Mouse (Mus musculus): Measurements from ENCODE around the gene Ccnd3.
"Not testable (repeated sequence)": the region's sequence is repeated elsewhere in the genome, so short reads cannot be mapped to it uniquely, and the experiment has no call there.

The Ccnd3 gene

DNA sequence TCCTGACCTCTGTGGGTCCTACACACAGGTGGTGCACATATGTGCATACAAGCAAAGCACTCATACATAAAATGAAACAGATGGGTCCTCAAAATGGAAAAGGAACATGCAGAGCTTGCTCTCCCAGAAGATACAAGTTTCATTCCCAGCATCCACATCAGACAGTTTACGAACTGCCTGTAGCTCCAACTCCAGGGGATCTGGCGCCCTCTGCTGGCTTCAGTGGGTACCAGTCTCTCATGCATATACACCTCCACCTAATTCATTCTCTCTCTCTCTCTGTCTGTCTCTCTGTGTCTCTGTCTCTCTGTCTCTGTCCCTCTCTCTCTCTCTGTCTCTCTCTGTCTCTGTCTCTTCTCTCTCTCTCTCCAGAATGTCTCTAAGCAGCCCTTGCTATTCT lies 22.4 kb upstream of the Ccnd3 start:
- DNase-seq (ENCODE audit: low spot score in 2 of 2) = peak; percentile 48 to 80

DNA sequence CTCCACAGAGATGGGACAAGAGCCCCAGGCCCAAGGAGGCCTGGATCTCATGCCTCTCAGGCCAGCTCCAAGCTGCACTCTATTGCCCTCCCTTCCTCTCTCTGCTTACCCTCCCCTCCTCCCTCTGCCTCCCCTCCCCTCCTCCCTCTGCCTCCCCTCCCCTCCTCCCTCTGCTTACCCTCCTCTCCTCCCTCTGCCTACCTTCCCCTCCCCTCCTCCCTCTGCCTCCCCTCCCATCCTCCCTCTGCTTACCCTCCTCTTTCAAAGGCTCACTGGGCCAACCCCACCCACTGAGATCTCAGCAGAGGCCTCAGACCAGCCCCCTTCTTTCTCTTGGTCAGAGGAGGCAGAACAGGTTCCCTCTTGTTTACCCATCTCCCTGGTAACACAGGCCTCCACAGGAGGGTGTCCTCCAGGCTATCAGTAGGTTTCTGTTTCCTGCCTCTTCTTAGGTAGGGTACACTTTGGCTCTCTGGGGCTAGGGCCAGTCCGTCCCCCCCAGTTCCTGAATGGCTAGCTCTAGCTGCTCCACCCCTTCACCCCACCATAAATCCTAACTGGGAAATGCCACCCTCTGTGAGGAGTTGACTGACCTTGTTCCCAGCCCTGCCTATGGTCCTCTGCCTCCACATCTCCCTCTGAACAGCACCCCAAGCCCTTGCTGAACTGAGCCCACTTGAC lies 20.5 kb upstream of the Ccnd3 start:
- peak in 1 of 2 experiments; percentile 56 for DNase-seq (ENCODE audit: low spot score in 2 of 2)

DNA sequence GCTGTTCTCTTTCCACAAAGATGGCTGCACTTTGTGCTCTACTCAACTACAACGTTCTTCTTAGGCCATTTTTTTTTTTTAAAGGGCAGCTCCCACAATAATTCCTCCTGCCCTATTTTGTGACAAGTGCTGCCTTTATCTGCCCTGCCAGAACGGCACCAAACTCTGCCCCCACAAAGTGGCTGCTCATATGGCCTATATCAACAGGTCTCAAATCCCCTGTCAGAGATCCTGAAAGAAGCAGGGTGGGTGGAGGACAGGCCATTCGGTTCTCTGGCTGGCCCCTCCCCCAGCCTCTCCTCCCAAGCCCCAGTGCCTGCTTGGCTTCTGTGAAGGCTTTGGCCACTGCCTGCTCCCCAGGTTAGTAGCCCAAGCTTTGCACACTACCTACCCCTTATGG lies 19.9 kb upstream of the Ccnd3 start:
- peak in 1 of 2 experiments; percentile 55 for DNase-seq (ENCODE audit: low spot score in 2 of 2)

DNA sequence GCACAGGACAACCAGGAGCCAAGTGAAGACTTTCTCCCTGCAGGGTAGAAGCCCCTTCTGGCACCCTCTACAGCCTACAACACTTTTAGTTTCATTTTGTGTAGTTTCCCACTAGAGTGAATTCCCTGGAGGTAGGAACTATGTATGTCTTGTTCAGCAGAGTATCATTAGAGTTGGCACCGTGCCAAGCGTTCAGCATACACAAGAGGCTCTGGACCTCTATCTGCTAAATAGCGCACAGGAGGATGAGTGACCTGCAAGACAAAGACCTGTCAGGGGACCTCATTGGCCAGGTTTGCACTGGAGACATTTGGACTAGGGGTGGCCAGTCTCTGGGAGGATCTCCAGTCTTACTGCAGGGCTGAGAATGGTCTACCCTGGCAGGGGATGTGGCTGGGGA lies 19.1 kb upstream of the Ccnd3 start:
- DNase-seq (ENCODE audit: low spot score in 2 of 2) = peak in 1 of 2 experiments; percentile 60

DNA sequence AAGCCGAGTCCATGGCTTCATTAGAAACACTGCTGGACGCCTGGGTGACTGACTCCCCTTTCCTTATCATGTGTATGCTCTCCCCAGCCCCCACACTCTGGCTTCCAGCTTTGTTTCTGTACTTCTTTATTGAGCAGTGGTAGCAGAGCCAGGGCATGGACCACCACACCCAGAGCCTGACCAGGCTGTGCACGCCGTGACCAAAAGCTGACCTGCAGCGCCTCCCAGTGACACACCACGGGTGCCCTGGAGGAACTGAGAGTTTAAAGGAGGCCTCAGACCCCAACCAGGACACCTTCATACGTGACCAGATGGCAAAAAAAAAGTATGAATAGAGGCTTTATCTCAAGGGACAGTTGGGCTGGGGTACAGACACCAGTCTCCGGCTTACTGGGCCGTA lies 14.1 kb upstream of the Ccnd3 start:
- no peak for DNase-seq (ENCODE audit: low spot score in 2 of 2)

DNA sequence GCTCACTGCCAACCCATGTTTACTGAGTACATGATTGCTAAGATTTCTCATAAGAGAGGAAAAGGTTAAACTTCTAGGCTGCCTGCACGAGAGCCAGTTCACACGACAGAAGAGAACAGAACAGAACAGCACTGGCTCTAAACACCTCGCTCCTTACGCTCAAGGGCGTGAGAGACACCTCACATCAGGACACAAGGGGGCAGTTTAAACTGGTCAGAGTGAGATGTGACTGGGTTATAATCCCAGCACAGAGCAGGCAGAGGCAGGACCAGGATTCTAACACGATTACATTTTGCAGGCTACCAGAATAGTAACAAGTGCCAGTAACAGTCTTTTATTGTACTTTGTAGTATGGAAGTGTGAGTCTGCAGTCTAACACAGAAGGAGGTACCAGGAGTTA lies 12.1 kb upstream of the Ccnd3 start:
- no peak for DNase-seq (ENCODE audit: low spot score in 2 of 2)

DNA sequence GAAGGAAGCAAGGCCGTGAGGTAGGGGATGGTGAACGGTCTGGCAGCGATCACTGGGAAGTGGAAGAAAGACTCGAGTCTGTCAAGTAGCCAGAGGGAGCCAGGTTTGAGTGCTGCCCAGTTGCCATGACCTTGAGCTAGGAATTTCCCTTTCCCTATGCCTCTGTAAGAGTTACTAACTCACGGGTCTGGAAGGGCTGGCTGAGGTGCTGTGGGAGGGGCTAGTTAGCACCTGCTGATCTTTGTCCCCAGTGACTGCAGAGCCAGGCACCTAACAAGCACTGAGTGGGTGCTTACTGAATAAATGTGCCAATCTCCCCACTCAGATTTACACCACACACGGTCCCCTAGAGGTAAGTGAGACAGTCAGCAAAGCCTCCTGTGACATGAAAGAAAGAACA lies 11.2 kb upstream of the Ccnd3 start:
- no peak for DNase-seq (ENCODE audit: low spot score in 2 of 2)

DNA sequence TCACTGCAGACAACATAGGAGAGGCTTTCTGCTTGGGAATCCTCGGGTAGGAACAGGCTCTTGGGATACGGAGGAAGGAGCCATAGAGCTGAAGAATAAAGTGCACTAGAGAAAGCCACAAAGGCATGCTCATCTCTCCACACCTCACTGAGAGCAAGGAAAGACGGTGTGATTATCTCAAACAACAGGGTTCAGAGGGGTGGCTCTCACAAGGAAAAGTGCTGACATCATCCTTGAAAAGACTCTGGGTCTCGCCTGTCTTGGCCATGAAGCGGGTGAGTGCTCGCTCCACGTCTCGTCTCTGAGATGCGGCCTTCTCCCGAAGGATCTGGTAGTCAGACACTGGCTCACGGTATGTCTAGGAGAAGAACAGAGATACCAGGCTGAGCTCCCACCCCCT lies 10.7 kb upstream of the Ccnd3 start:
- no peak for DNase-seq (ENCODE audit: low spot score in 2 of 2)

DNA sequence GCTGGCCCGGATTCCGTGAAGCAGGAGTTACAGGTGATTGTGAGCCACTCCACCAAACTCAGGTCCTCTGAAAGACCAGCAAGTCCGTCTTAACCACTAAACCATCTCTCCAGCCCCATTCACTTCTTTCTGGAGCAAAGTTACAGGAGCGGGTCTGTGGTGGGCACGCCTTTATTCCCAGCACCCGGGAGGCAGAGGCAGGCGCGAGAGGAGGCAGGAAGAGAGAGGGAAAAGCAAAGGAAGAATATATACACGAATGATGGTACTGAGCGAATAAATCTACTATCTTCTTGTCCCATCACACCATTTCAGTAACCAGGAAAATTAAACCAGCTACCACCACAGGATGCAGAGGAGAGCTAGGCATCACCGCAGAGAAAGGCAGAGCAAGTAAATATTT lies 3.3 kb upstream of the Ccnd3 start:
- DNase-seq (ENCODE audit: low spot score in 2 of 2) = no peak

DNA sequence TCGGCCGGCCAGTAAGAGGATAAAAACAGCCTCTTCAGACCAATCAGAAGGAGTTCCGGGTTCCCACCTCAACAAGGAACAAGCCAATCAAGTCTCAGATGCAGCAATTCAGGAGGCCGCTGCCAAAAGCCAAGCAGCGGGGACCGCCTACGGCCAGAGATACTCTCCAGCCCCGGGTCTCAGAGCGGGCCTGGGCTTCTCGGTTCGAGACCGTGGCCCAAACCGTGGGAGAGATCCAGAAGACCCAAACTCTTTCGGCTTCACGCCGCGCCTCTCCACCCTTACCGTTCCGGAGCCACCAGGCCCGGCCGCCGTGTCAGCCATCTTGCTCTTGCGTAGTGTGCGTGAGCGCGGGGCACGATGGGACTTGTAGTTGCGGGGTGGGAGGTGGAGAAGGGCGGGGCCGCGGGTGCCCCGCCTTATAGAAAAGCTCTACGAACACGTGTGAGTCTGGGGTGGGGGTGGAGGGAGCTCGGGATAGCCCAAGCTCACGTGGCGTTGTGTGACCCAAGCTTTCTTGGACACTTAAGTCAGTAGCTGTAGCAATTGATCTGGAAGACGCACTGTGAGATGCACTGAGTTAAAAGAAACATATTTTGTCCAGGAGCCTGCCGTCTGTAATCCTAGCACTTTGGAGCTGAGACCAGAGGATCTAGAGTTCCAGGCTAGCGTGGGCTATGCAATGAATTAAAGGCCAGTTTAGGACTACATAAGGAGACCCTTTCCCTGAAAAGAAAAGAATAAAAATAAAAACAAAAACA lies 2.7 kb upstream of the Ccnd3 start, which contains the start of gene Taf8:
TSS of gene Taf8 (minus strand) at position 347 of the 761 bp plus-strand sequence.
- peak; percentile 92 for DNase-seq (ENCODE audit: low spot score in 2 of 2)

DNA sequence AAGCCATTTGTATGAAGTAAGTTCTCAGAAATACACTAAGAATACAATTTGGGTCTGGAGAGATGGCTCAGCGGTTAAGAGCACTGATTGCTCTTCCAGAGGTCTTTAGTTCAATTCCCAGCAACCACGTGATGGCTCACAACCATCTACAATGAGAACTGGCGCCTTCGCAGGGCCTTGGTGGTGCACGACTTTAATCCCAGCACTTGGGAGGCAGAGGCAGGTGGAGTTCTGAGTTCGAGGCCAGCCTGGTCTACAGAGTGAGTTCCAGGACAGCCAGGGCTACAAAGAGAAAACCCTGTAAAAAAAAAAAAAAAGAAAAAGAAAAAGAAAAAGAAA lies 2.2 kb upstream of the Ccnd3 start:
- not testable (repeated sequence) for DNase-seq (ENCODE audit: low spot score in 2 of 2)

DNA sequence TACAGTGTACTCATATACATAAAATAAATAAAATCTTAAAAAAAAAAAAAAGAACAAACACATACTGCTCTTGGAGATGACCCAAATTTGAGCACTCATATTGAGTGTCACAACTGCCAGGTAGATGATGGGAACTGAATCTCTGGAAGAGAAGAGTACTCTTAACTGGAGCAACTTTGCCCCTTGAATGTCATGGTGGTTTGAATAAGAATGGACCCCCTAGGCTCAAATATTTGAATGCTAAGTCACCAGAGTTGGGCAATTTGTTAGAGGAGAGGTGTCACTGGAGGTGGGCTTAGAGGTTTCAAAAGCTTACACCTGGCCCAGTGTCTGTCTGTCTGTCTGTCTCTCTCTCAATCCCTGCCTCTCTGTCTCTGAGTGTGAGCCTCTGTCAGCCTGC lies 1.2 kb upstream of the Ccnd3 start:
- no peak for DNase-seq (ENCODE audit: low spot score in 2 of 2)

DNA sequence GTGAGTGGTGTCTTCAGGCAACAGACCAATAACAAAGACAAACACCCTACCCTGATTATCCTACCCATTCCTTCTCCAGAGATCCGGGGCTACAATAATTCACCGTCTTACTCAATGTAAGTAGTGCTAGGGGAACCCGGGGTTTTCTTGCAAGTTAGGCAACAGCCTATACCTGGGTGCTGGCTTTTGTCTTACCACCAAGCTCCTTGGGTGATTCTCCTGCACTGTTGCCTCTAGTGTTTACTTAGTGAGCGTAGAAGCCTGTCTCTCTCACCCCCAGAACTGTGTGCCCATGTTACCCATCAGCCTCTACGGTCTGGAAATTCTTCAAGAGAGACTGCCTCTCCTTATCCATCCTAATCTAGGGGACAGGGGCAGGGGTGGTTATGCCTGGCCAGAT lies 623 bp upstream of the Ccnd3 start:
- no peak for DNase-seq (ENCODE audit: low spot score in 2 of 2)

DNA sequence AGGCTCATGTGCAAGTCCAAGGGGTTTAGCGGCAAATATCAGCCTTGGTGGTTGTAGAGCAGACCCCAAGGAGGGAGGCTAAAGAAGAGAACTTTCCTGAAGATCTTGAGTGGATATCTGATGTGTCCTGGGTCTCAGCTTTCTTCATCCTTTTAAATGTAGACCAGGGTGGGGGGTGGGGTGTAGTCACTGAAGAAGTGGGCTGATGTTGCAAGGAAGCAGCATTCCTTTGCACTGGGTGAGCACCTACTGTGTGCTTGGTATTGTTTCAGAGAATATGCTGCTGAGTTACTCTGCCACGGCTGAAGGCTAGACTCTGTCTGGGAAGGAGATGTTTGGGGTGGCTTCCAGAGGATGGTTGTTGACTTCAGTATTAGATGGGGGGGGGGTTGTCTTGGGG lies 715 bp downstream of the Ccnd3 start:
- no peak for DNase-seq (ENCODE audit: low spot score in 2 of 2)

DNA sequence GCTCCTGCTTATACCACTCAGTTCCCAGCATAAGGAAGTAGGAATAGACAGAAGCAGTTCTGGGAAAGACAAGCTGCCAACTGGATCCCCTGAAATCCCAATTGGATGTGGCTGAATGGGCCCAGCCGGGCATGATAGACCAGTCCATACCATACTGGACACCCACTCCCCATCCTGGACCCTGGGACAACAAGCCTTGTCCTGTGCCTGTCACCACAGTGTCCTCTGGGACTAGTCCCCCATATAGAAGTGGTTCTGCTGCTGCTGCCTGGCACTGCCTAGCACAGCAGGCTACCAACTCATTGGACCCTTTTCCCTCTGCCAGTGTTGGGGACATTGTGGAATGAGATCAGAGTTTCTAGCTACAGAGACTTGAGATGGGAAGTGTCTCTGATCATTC lies 1.2 kb downstream of the Ccnd3 start:
- DNase-seq (ENCODE audit: low spot score in 2 of 2) = no peak

DNA sequence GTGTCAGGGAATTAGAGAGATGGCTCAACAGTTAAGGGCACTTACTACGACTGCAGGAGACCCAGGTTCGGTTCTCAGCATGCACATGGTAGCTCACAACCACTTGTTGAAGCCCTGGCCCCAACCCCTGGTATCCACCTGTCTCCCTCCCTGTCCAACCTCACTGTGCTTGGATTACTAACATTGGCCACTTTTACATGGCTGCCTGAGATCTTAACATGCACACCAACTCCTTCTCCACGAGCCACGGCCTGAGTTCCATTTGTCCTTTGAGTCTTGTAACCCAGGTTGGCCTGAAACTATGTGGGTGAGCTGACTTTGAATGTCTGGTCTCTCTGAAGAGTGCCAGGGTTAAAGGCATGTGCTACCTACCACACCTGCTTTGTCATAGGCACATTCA lies 1.8 kb downstream of the Ccnd3 start:
- no peak for DNase-seq (ENCODE audit: low spot score in 2 of 2)

DNA sequence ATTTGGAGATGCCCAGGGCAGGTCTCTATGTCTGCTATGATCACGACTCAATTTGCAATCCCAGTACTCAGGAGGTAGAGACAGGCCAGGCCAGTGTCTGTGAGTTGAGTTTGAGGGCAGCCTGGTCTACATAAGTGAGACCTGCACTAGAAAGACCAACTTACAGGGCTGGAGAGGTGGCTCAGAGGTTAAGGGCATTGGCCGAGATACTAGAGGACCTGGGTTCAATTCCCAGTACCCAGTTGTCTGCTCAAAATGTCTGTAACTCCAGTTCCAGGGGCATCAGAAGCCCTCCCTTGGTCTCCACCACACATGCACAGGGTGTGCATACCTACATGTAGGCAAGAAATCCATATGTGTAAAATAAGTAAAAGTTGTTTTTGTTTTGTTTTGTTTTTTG lies 2.7 kb downstream of the Ccnd3 start:
- no peak for DNase-seq (ENCODE audit: low spot score in 2 of 2)

DNA sequence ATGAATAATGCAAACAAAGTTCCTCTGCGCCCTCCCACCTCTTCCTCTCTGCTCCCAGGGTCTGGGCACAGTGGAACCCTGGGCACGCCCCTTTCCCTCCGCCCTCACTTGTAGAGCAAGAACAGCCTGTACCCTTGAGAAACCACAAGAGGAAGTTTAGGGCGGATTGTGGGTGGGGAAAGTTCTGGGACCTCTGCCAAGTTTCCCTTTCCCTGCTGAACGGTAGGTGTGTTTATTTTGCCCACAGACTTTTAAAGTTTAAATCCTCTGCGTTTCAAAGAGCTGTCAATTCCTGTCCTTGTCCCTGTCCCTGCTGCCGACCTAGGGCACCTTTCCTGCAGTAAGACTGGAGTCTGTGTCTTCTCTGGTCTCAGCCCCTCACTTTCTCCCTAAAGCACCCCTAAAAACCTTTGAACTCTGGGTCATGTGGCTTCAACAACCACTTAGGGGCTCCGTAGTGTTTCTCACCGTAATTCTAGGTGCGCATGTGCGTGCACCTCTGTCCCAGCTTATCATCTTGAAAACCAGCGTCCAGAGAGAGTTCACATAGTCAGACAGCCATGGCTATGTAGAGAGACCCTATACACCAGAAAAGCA lies 3.3 kb downstream of the Ccnd3 start:
- DNase-seq (ENCODE audit: low spot score in 2 of 2) = peak; percentile 88 to 90

DNA sequence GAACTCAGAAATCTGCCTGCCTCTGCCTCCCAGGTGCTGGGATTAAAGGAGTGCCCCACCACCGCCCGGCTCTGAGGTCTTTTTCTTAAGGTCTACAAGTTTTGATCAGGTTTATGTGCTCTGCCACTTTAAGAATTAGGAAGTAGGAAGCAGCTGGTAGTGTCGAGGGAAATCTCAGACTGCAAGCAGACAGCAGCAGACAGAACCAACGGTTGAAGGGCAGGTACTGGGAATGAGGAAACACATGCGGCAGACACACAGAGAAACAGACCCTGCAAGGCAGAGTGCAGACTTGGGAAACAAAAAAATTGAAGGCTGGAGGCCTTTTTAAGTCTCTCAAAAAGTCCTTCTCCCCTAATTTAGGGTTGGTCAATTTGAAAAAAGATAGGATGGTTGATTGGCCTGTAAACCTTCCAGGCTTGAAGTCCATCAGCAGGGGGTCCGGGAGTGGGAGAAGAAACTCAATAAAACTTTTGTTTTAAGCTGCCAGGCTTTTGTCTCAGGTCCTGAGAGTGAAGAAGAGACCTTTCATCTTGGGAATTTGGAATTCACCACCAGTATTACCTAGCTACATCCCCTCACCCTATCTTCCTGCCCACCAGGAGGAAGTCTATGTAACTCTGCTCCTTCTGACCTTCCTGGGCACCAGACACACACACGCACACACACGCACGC lies 4.3 kb downstream of the Ccnd3 start:
- DNase-seq (ENCODE audit: low spot score in 2 of 2) = no peak

DNA sequence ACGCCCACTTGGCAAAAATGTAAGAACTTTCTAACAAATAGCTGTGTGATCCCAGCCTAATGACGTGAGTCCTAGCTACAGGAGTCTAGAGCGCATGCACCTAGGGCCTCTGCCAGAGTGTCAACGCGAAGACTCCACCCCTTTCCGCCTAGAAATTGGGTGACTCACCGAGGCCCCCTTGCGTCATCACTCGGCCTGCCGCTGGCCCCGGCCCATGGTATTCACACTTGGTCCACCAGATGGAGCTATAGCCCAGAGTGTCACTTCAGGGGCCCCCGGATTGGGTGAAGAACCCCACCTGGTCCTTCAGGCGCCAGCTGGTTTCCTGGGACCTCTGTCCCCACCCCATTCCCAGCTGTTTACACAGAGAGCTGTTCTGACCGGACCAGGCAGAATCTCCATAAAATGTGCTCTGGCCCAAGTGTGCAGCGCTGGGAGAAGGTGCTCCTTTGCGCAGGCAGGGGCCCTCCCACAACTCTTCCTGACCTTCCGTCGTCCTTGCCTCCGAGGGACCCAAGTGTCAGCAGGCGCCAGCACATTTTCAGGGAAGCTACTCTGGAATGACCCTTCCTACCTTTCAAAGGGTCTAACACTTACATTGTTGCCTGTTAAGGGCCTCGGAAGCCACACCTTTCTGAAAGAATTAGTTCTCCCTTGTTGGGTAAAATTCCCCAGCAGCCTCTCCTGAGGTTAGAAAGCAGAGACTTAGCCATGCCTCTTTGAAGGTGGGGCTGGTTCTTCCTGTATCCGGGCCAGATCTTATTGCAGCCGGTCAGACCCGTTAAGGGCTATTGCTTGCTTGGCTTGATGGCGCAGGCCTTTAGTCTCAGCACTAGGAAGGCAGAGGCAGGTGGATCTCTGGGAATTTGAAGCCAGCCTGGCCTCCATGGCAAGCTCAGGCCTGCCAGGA lies 6.5 kb downstream of the Ccnd3 start:
- peak; percentile 99 for DNase-seq (ENCODE audit: low spot score in 2 of 2)

DNA sequence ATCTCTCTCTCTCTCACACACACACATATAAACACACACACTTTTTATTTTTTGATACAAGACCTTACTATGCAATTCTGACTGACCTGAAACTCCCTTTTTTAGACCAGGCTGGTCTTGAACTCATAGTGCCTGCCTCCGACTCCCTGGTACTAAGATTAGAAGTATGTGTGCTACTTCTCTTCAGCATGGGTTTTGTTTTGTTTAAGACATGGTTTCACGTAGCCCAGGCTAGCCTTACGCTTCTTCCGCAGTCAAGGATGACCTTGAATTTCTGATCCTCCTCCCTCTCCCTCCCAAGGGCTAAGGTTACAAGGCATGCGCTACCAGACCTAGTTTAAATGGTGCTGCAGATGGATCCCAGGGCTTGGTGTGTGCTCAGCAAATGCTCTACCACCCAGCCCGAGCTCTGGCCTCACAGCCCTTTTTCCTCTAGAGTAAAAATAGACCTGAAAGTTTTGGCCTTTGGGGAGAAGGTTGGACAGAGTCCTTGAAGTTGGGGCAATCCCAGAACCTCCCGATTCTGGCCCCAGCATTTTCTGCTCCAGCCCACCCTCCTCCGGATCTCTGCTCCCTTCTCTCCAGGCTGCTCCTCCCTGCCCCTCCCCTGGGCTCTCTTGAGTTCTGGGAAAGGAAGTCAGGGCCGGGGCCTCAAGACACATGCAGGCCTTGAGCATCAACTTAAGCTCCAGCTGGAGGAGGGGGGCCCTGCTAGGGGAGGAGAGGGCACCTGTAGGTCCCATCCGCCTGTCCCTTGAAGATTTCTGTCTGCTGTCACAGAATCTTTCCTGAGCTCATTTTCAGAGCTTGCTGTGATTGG lies 8.3 kb downstream of the Ccnd3 start:
- DNase-seq (ENCODE audit: low spot score in 2 of 2) = peak; percentile 74 to 76

Measured in urinary bladder, postnatal 4 days (tissue).